Mouse (Mus musculus): Measurements from ENCODE around the gene Pde4dip.

DNA sequence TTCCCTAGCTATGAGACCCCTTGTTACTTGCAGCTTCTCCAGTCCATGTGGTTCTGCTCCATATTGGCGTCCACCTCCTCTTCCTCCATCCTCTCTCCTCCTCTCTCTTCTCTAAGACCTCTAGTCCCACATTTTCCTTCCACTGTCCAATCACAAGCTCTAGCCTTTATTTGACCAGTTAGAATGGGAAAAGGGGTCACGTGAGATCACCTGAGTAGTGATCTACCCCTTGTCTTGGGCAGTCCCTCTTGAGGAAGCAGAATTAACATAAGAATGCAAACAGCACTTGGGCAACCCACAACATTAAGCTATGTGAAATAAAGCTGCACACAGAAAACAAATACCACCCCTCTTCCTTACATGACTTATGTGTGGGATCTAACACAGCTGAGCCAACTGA is 160.7 kb downstream of the Pde4dip start:
- TF ChIP-seq CTCF (conservative IDR thresholded peaks at IDR 0.05; ENCODE audit: insufficient read depth, insufficient read length, low read depth, low read length) (no peak), POLR2A (IDR thresholded peaks at IDR 0.05; ENCODE audit: low read depth, low read length) (no peak)
